Mouse (Mus musculus) spleen, postnatal 14 days (tissue): ENCODE data around the gene G6pd2.

ENCODE experiments used
- DNase-seq, 2 experiments: peaks; one replicate each; pipeline ENCODE4 v3.0.0; 2021 to 2022; ENCODE audit warnings: low spot score in 2 of 2

G6pd2 gene

GRCm38 (mm10) chr5:61808516-61808915 is at the start of gene G6pd2:
TSS of gene G6pd2 (plus strand) at chr5:61808816.
- no peak for DNase-seq

GRCm38 (mm10) chr5:61764214-61764613 is 44.4 kb upstream of the G6pd2 start:
- no peak for DNase-seq

- DNase-seq = no peak
Observed at GRCm38 (mm10) chr5:61832935-61833551, 24.4 kb downstream of the G6pd2 start.

GRCm38 (mm10) chr5:61843891-61844290 is 35.3 kb downstream of the G6pd2 start:
- DNase-seq = no peak
